ENCODE assay signal across 21 mouse cellular contexts in the genomic region with DNA sequence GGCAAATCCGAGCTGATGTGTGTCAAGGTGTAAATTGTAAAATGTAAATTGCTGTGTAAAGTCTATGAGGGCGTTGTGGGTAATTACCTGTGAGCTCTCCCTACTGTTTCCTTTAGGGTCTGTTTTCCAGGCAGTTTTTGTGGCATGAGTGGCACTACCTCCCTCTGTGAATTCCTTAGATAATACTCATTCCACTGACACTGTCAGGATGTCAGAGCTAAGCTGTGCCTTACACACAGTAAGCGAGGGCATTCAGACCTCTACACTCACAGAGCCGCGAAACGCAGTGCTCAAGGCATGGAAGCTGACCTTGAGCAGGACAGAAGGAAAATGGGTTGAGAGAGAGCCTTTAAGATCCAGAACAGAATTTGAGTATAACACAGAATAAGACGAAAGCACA.
"Had no signal": no experiment of that assay in that cellular context is flagged by ENCODE, and none has a peak within 500 bp of the region (broad histone marks: within the 10 kb centered on the region; RNA-seq: fewer than 3 reads in every experiment).

No protein-coding gene starts in this region.

- H3K27ac ChIP-seq: heart, adult 2 months; heart, embryonic 13.5 days; hindbrain, embryonic 13.5 days; hindbrain, embryonic 15.5 days; hindbrain, postnatal 0 days; limb, embryonic 13.5 days; limb, embryonic 15.5 days; liver, embryonic 12.5 days; liver, embryonic 14.5 days had no signal

- H3K9ac ChIP-seq: heart, embryonic 13.5 days; hindbrain, embryonic 13.5 days; hindbrain, embryonic 15.5 days; limb, embryonic 13.5 days; limb, embryonic 15.5 days; liver, embryonic 12.5 days; liver, embryonic 14.5 days had no signal

- H3K4me1 ChIP-seq: hindbrain, embryonic 13.5 days; hindbrain, embryonic 15.5 days; limb, embryonic 13.5 days; limb, embryonic 15.5 days had no signal

- H3K4me2 ChIP-seq: heart, embryonic 13.5 days; hindbrain, embryonic 13.5 days; hindbrain, embryonic 15.5 days; limb, embryonic 13.5 days; limb, embryonic 15.5 days; liver, embryonic 12.5 days had no signal

- H3K9me3 ChIP-seq: heart, embryonic 13.5 days; hindbrain, embryonic 13.5 days; hindbrain, embryonic 15.5 days; limb, embryonic 13.5 days; limb, embryonic 15.5 days; liver, embryonic 12.5 days had no signal

- H3K36me3 ChIP-seq: heart, embryonic 13.5 days; hindbrain, embryonic 13.5 days; hindbrain, embryonic 15.5 days; limb, embryonic 13.5 days; limb, embryonic 15.5 days; liver, embryonic 12.5 days had no signal

- H3K27me3 ChIP-seq: heart, embryonic 13.5 days; hindbrain, embryonic 13.5 days; hindbrain, embryonic 15.5 days; limb, embryonic 13.5 days; limb, embryonic 15.5 days had no signal

- DNase-seq: gastrocnemius, postnatal 14 days; gastrocnemius, postnatal 36 days; heart, adult 11 months; heart, adult 2 months; kidney, adult 11 months; kidney, adult 2 months; kidney, postnatal 10 days; kidney, postnatal 25 days; kidney, postnatal 4 days; layer of hippocampus, adult 9-11 months; layer of hippocampus, postnatal 36 days; left cerebral cortex, postnatal 4 days had no signal

- ATAC-seq: hindbrain, postnatal 0 days; intestine, embryonic 16.5 days; liver, embryonic 12.5 days had no signal

- H3K4me3 ChIP-seq: heart, adult 2 months; heart, embryonic 13.5 days; hindbrain, embryonic 13.5 days; hindbrain, embryonic 15.5 days; limb, embryonic 13.5 days; limb, embryonic 15.5 days; liver, embryonic 12.5 days had no signal
